Mouse (Mus musculus) myocyte (in vitro differentiated cells): ENCODE measurements around the gene Neurog2.

Experiments
- POLR2A ChIP-seq: IDR thresholded peaks from one replicate; pipeline ENCODE4 v1.6.1; 2011; ENCODE audit warnings: low read depth, mild to moderate bottlenecking, control low read depth, moderate library complexity; ENCODE audit not compliant: insufficient read length
- POLR2AphosphoS2 ChIP-seq: IDR thresholded peaks from one replicate; pipeline ENCODE4 v1.6.1; 2011; ENCODE audit warnings: low read depth, control low read depth; ENCODE audit not compliant: insufficient read length

GRCm38 (mm10) chr3:127625701-127626399 lies 7.1 kb upstream of the Neurog2 start:
- no peak for TF ChIP-seq POLR2AphosphoS2
- TF ChIP-seq POLR2A = no peak
